Mouse (Mus musculus) lung, adult 2 months (tissue): ENCODE measurements at regions not wholly inside any gene's neighbourhood (a gene's known extent, or its start where the extent isn't known, plus 50 kb on each side); places are given as distances from the start of the nearest gene placed in this dataset.

Experiments
- CTCF ChIP-seq: fragments of 200-500 bp; IDR thresholded peaks from 2 replicates; pipeline ENCODE4 v1.5.1; 2011; ENCODE audit warnings: mild to moderate bottlenecking, low read length, control low read depth; ENCODE audit not compliant: insufficient read depth
- POLR2A ChIP-seq: fragments of 200-500 bp; IDR thresholded peaks from 2 replicates; pipeline ENCODE4 v1.6.1; 2011; ENCODE audit warnings: low read depth, mild to moderate bottlenecking, control low read depth, low read length, borderline replicate concordance; ENCODE audit errors: extremely low read depth

DNA sequence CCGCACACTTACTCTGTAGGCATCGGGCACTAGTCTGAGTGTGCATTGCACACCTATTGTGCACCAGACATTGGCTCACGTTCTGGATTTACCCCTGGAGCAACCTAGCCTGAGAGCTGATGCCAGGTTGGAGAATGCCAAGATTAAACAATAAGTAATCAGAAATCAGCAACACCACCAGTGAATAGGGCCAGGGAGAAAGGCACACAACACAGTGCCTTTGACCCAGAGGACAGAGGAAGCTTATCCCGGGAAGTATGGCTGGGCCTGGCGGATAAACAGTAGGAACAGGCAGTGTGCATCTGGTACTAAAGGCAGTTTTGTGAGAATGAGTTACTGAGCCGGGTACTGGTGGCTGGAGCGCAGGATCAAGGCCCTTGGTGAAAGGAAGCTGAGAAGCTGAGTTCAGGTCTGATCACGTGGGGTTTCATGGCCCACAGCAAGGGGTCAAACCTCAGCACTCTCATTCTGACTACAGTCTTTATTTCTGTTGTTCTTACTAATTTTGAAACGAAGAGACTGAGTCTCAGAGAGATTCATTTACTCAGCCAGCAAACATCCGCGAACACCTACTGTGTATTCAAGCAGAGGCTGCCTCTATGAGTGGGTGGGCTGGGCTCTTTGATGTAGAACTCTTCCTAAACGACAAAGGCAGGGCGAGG is 284.8 kb upstream of the Msx2 start:
- TF ChIP-seq CTCF (no peak), POLR2A (no peak)
